Mouse (Mus musculus): Measurements from ENCODE around the gene Nfe2l1.

DNA sequence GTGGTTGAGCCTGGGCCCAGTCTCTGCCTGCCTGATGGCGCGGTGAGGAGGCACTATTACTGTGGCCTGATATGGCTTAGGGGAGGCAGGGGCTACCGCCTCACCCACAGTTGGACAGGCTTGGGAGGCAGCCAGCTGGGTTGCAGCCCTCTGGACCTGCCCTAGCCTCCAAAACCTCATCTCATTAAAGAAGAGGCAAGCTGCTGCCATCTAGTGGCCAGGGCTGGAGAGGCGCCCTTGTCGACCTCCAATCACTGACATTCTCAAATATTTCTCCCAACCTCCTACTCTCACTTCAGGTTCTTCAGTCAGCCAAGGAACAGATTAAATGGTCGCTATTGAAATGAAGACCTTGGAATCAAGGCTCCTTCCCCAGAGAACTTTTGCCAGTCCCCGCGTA, 30.8 kb upstream of the Nfe2l1 start:
- TF ChIP-seq POLR2A (IDR thresholded peaks at IDR 0.05; ENCODE audit: borderline replicate concordance, extremely low read depth, insufficient read depth, insufficient read length, poor library complexity, severe bottlenecking) (no peak), CTCF (IDR thresholded peaks at IDR 0.05; ENCODE audit: borderline replicate concordance, extremely low read depth, insufficient read depth, insufficient read length) (peak; percentile 96)
